ENCODE assay signal across 19 mouse cellular contexts in the genomic region with DNA sequence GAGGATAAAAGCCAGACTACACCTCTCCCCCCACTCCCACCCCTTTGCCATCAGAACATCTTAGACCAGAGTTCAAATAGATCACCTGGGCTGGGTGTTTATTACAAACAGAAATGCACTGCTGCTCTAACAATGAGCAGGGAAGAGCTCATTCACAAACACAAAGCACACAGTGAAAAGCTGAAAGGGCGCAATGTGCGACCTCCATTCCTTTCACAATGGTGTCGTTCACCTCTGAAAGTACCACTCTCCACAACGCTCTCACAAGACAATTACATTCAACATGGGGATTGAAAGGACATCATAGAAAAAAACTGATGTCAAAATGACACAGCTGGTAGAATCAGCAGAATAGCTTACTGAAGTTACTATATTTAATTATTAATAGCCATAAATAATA.
DNase-seq lines count a peak whose midpoint lies in the region; ATAC-seq and TF ChIP-seq lines count a peak whose summit lies in the region.
"Had no signal": no experiment of that assay in that cellular context is flagged by ENCODE, and none has a peak within 500 bp of the region (broad histone marks: within the 10 kb centered on the region; RNA-seq: fewer than 3 reads in every experiment).

No protein-coding gene starts in this region.

- no peak overlapping the region for H3K4me3 ChIP-seq in ES-E14 (ENCODE audit: insufficient read depth in 1 of 2, low read depth in 1 of 2, low read length in 2 of 2, poor library complexity in 1 of 2, severe bottlenecking in 1 of 2)
- H3K4me3 ChIP-seq: embryonic facial prominence, embryonic 10.5 days; embryonic facial prominence, embryonic 12.5 days; forebrain, embryonic 13.5 days; forebrain, embryonic 15.5 days had no signal

- DNase-seq in ES-E14 (ENCODE audit: low read depth, low spot score), result peak; percentile 19
- DNase-seq in retina, embryonic 14.5 days (ENCODE audit: low spot score), result peak; percentile 15
- DNase-seq in gastrocnemius, adult 18-20 months (ENCODE audit: low spot score), result no peak
- DNase-seq in layer of hippocampus, adult 18-20 months (ENCODE audit: low spot score in 2 of 2), result no peak
- DNase-seq: adrenal gland, adult 8-10 months; adrenal gland, postnatal 14 days; adrenal gland, postnatal 36 days; cerebellum, adult 11-12 months; cerebellum, adult 2 months; cerebellum, adult 9-10 months; cerebellum, postnatal 10 days; cerebellum, postnatal 25 days; forebrain, postnatal 0 days had no signal

- no peaks in the 10 kb centered on the region for H3K36me3 ChIP-seq in ES-E14 (ENCODE audit: control insufficient read depth, insufficient read depth, low read length, poor library complexity, severe bottlenecking)
- H3K36me3 ChIP-seq: embryonic facial prominence, embryonic 10.5 days; embryonic facial prominence, embryonic 12.5 days; forebrain, embryonic 15.5 days had no signal

- ATAC-seq in inflammation-experienced regulatory T-cells, adult 6 months, result no peak
- ATAC-seq: activated CD4-positive, CD25-positive, alpha-beta regulatory T cell, adult 4 months; forebrain, embryonic 13.5 days; forebrain, embryonic 15.5 days; forebrain, postnatal 0 days had no signal

- H3K4me1 ChIP-seq in ES-E14 (ENCODE audit: control insufficient read depth in 2 of 2, insufficient read depth in 2 of 2, low read length in 2 of 2, poor library complexity in 1 of 2), result no peaks in the 10 kb centered on the region
- H3K4me1 ChIP-seq: embryonic facial prominence, embryonic 10.5 days; embryonic facial prominence, embryonic 12.5 days; forebrain, embryonic 13.5 days; forebrain, embryonic 15.5 days had no signal

- no peak overlapping the region for H3K27ac ChIP-seq in ES-E14 (ENCODE audit: insufficient read depth, low read depth, low read length, poor library complexity, severe bottlenecking)
- H3K27ac ChIP-seq: embryonic facial prominence, embryonic 10.5 days; embryonic facial prominence, embryonic 12.5 days; forebrain, embryonic 13.5 days; forebrain, embryonic 15.5 days had no signal

- no peak overlapping the region for H3K9ac ChIP-seq in ES-E14 (ENCODE audit: insufficient read depth, low read depth, low read length, poor library complexity, severe bottlenecking)
- H3K9ac ChIP-seq: embryonic facial prominence, embryonic 12.5 days; forebrain, embryonic 13.5 days; forebrain, embryonic 15.5 days; forebrain, postnatal 0 days had no signal

- no peaks in the 10 kb centered on the region for H3K9me3 ChIP-seq in ES-E14 (ENCODE audit: control insufficient read depth, insufficient read depth, low read depth, low read length)
- H3K9me3 ChIP-seq: embryonic facial prominence, embryonic 10.5 days; embryonic facial prominence, embryonic 12.5 days; forebrain, embryonic 13.5 days; forebrain, embryonic 15.5 days had no signal

- in situ Hi-C loops in ES-E14 (cut with MboI; ENCODE audit: low sequenced_read_pairs in 2 of 2, unreplicated experiment in 2 of 2), result no loop called here

TF ChIP-seq in ES-E14, 5 proteins besides CTCF, POLR2A, EP300 and RAD21:
- TF ChIP-seq MAFK (IDR thresholded peaks at IDR 0.05; ENCODE audit: insufficient read depth, low read depth, low read length), result no peak

Comparison
In these comparisons a context has a peak if more than half of its experiments do, and no peak if none do; other contexts are left out.
1. DNase-seq: peak in ES-E14 (single experiment) and retina, embryonic 14.5 days (single experiment); none in gastrocnemius, adult 18-20 months (single experiment) and layer of hippocampus, adult 18-20 months (0 of 2).